Mouse (Mus musculus) myocyte (in vitro differentiated cells): ENCODE data around the gene Mip.

Experiments used
- E2F4 ChIP-seq: IDR thresholded peaks from one replicate; pipeline ENCODE4 v1.6.1; 2011; ENCODE audit warnings: mild to moderate bottlenecking, control low read depth, moderate library complexity; ENCODE audit not compliant: insufficient read depth
- MAX ChIP-seq: IDR thresholded peaks from one replicate; pipeline ENCODE4 v1.6.1; 2011; ENCODE audit warnings: low read depth, mild to moderate bottlenecking, control low read depth
- MYOD1 ChIP-seq, 3 experiments: IDR thresholded peaks; one replicate each; pipeline ENCODE4 v1.6.1; 2011; ENCODE audit warnings: control low read depth in 2 of 3, low read depth in 2 of 3, mild to moderate bottlenecking in 2 of 3, moderate library complexity in 1 of 3; ENCODE audit not compliant: insufficient read length in 2 of 3, control insufficient read depth in 1 of 3
- POLR2A ChIP-seq: IDR thresholded peaks from one replicate; pipeline ENCODE4 v1.6.1; 2011; ENCODE audit warnings: low read depth, mild to moderate bottlenecking, control low read depth, moderate library complexity; ENCODE audit not compliant: insufficient read length
- POLR2AphosphoS2 ChIP-seq: IDR thresholded peaks from one replicate; pipeline ENCODE4 v1.6.1; 2011; ENCODE audit warnings: low read depth, control low read depth; ENCODE audit not compliant: insufficient read length
- TCF12 ChIP-seq: IDR thresholded peaks from one replicate; pipeline ENCODE4 v1.6.1; 2011; ENCODE audit warnings: mild to moderate bottlenecking, control low read depth; ENCODE audit not compliant: poor library complexity, insufficient read depth, severe bottlenecking
- USF1 ChIP-seq: IDR thresholded peaks from one replicate; pipeline ENCODE4 v1.6.1; 2011; ENCODE audit warnings: low read depth, mild to moderate bottlenecking, control low read depth, moderate library complexity

- TF ChIP-seq POLR2A (no peak), MAX (no peak), USF1 (no peak), TCF12 (no peak), POLR2AphosphoS2 (no peak), MYOD1 (IDR thresholded peaks at IDR 0.05; ENCODE audit: control insufficient read depth in 1 of 3, insufficient read length in 2 of 3, low read depth in 2 of 3) (no peak), E2F4 (no peak)
Measured at GRCm38 (mm10) chr10:128184296-128184695, 41.3 kb upstream of the Mip start.
